Mouse (Mus musculus) kidney, postnatal 25 days (tissue): Measurements from ENCODE around the gene Csdc2.
"Not testable (repeated sequence)": the region's sequence is repeated elsewhere in the genome, so short reads cannot be mapped to it uniquely, and the experiment has no call there.

Source experiments
- DNase-seq, 2 experiments: peaks; one replicate each; pipeline ENCODE4 v3.0.0; 2021; ENCODE audit warnings: mixed read lengths in 2 of 2

Csdc2 gene

GRCm38 (mm10) chr15:81936679-81937078 lies at the start of gene Csdc2:
TSS of gene Csdc2 (plus strand) at chr15:81936759.
- peak; percentile 60 to 79 for DNase-seq

DNA sequence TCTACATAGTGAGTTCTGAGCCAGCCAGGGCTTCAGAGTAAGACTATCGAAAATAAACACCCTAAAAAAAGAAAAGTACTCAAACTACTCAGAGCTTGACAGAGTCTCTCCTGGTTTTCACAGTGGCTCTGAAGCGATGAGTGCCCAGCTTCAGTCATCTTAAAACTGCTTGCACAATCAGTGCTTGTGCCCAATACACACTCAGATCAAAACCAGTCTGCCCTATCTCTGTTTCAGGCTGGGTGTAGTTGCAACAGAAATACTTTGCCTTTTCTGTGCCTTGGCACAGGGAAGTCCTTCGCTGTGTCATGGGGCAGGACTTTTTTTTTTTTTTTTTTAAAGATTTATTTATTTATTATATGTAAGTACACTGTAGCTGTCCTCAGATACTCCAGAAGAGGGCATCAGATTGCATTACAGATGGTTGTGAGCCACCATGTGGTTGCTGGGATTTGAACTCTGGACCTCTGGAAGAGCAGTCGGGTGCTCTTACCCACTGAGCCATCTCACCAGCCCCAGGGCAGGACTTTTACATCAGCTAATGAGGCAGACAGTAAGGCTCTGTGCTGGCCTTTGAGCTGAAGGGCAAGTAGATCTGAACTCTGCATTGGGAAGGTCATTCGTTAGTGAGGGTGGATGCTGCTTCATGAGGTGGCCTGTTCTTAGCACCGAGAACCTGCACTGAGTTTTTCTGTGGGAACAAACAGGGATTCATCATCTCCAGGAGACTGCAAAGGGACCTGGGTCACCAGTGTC lies 49.6 kb upstream of the Csdc2 start:
- peak in 1 of 2 experiments; percentile 57 for DNase-seq

DNA sequence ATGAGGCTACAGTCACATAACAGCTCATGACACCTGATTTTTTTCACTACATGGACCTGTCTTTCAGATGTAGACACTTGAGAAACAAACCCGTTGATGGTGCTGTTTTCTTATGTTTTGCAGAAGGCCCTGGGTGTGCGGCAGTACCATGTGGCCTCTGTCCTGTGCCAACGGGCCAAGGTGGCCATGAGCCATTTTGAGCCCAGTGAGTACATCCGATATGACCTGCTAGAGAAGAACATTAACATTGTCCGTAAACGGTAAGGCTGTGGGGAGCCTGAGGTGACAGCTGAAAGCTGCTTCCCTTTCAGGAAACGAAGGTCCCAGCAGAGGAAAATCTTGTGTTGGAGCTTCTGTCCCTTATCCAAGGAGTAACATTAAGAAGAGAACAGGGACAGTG lies 47.4 kb upstream of the Csdc2 start:
- no peak for DNase-seq

GRCm38 (mm10) chr15:81891140-81891802 lies 45.3 kb upstream of the Csdc2 start:
- DNase-seq = no peak

- DNase-seq = no peak
Measured at GRCm38 (mm10) chr15:81891822-81892580, 44.6 kb upstream of the Csdc2 start.

GRCm38 (mm10) chr15:81894002-81894401 lies 42.6 kb upstream of the Csdc2 start:
- peak; percentile 65 to 83 for DNase-seq

DNA sequence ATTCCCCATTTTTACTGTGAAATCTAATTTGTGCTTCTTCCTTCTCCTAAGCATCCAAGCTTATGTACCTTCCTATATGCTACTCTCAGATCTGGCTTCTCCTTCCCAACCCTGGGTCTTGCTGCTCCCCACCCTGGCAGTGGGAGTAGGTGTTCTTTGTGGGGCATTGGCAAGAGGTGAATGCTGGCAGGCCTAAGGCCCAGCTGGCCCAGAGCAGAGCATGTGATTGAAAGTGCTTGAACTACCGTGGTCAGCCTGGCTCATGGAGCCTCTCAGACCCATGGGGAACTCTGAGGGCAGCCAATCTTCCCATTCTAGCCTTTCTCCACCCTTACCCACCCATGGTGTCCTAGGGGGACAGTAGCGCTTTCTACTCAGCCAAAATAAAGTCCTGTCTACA lies 40.2 kb upstream of the Csdc2 start:
- no peak for DNase-seq

DNA sequence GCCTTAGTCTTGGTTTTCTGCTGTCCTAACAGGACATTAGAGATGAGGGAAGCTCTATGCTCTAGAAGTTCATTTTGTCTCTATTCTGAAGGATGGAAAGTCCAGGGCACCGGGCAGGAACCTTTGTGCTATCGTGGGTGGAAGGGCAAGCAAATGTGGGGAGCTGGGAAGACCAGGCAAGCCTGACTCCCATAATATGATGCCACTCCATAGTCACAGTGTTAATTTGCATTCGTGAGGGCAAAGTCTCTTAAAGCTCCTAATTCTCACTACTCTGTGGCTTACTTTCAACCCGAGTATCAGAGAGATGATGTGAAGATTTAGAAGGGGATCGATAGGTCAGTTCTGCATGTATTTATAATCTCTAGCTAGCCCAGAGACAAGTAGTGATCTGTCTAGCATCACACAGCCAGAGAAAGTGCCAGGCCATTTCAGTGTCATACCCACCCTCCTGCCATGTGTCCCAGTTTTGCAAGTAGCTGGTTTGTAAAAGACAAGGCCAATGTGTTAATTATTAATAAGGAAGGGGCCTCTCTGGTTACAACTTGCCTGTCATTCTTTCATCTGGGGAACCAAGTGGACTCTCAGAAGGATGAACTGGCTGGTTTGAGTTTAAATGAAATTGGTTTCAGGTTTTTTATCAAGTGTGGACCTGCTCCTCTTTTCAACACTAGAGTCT lies 38.8 kb upstream of the Csdc2 start:
- DNase-seq = no peak

DNA sequence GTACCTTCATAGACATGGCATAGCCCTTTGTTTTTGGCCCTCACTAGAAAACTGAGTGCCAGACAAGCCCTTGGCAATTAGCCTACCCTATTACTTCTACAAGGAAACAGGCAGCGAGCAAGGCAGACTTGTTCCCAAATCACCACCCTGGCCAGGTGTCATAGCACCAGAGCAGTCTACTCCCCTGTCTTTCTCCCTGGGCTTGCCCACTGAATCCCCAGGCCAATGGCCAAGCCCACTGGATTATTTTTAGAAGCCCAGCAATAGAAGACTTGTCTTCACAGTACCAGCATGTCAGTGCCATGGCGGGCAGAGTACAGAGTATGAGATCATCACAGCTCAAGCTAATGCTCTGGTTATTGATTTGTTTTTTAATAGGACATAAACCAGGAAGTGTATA lies 37.8 kb upstream of the Csdc2 start:
- no peak for DNase-seq

- peak; percentile 77 to 89 for DNase-seq
Measured at GRCm38 (mm10) chr15:81904939-81905338, 31.6 kb upstream of the Csdc2 start.

GRCm38 (mm10) chr15:81907953-81908352 lies 28.6 kb upstream of the Csdc2 start:
- no peak for DNase-seq

DNA sequence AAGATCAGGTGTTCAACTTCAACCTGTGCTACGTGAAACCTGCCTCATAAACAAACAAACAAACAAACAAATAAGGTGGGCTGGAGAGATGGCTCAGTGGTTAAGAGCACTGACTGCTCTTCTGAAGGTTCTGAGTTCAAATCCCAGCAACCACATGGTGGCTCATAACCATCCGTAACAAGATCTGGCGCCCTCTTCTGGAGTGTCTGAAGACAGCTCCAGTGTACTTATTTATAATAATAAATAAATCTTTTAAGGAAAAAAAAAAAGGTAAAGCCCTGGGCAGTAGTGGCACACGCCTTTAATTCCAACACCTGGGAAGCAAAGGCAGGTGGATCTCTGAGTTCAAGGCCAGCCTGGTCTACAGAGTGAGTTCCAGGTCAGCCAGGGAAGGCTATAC lies 27.8 kb upstream of the Csdc2 start:
- DNase-seq = not testable (repeated sequence)

DNA sequence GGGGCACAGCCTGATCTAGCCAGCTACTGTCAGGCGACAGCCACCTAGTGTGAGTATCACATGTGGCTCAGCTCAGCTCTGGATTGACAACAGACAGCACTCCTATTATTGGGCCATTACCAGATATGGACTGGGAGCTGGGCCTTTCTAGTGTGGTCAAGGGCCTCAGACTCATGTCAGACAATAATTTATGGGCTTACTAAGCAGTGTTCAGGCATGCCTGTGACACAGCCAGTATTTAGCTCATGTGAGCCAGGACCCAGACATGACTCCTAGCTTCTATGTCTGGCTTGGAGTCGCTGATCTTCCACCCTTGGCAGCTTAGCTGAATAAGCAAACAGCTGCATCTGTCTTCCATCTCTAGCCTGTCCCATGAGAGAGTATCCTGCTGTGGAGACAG lies 24.1 kb upstream of the Csdc2 start:
- DNase-seq = no peak

GRCm38 (mm10) chr15:81914668-81915067 lies 21.9 kb upstream of the Csdc2 start:
- no peak for DNase-seq

DNA sequence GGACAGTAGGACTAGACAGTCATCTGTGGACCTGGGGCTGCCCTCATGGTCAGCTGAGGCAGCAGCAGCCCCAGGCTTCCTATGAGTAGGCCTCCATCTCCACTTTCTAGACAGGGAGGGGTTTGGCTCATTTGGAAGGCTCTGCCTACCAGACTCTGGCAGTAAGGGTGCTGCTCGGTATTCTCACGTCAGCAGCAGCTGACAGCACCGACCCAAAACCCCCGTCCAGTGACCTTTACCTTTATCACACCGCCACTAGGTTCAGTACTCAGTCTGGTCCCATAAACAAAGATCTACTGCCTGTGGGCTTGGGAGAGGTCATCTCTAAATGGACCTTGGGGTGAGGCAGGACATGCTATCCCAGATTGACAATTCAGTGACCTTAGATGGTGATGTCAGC lies 20.9 kb upstream of the Csdc2 start:
- DNase-seq = no peak

DNA sequence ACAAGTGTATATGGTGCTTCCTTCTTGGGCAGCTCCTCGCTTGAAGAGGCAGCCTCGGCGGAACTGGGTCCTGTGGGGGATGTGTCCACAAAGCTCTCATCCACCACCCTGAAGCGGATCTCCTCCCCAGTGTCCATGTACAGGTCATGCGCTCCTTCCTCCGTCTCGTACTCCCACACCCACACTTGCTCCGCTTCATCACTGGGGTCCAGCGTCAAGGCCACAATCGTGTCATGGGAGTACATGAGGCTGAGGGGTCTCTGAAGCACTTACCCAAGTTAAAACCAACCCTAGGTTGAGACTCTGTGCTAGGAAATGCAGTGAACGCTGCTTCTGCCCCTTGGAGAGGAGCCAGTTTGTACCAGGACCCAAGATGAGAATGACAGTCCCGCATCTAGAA lies 19.4 kb upstream of the Csdc2 start:
- no peak for DNase-seq

GRCm38 (mm10) chr15:81917621-81918463 lies 18.7 kb upstream of the Csdc2 start:
- peak; percentile 86 to 89 for DNase-seq

DNA sequence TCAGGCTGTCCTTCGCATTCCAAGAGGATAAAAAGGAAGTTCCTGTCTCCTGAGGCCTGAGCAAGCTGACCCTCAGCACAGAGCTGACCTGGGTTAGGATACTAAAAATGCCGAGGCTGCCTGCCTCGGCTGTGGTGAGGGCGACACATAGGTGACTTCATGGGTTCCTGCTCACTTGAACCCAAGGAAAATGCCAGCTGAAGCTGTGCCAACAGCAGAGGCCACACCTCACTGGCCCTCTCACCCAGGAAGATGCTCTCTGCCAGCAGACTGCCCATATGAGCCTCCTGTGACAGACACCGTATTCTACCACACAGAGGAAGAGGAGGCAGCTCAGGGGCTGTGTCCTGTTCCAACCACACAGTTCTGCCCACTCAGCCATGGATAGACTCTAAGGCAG lies 17.5 kb upstream of the Csdc2 start:
- DNase-seq = peak; percentile 41 to 72

- no peak for DNase-seq
Measured at GRCm38 (mm10) chr15:81920546-81921217, 15.9 kb upstream of the Csdc2 start.

- DNase-seq = no peak
Measured at GRCm38 (mm10) chr15:81921255-81921654, 15.3 kb upstream of the Csdc2 start.

DNA sequence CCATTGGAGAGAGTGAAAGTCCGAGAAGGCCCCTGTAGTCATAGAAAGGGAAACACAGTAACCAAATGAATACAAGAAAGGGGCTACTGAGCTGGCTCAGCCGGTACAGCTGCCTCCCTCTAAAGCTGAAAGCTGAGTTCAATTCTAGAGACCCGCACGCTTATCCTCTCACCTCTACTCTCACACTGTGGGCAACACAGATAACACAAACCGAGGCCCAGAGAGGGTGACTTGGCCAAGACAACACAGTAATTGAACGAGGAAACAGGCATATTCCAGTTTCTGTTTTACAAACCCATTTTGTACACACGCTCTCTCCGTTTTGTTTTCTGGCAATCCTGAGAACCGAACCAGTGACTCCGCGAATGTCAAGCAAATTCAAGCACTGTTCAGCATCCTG lies 11.6 kb upstream of the Csdc2 start:
- DNase-seq = no peak
